Mouse (Mus musculus): ENCODE results near the gene Tesc. TPM values are rescaled to one million over a fixed set of nuclear protein-coding genes. Genes with fewer than 3 reads are reported as not detected.

Gene Tesc
- polyA plus RNA-seq, 1 experiment from 2014 or later = 16.0 TPM

GRCm38 (mm10) chr5:118081374-118081949 is 53.9 kb downstream of the Tesc start:
- Histone ChIP-seq H3K9ac (no peak overlapping the region), H3K4me3 (replicated peaks) (no peak overlapping the region), H3K27me3 (replicated peaks) (no peaks in the 10 kb centered on the region), H3K4me2 (no peak overlapping the region), H3K36me3 (peaks cover 11% of the 10 kb centered on the region; the same call in 1 of the 2 replicates), H3K27ac (no peak overlapping the region), H3K4me1 (peaks cover 11% of the 10 kb centered on the region; the same call in 1 of the 2 replicates), H3K9me3 (no peaks in the 10 kb centered on the region)
- ATAC-seq (ENCODE audit: insufficient read depth, low FRiP score, low read depth) = no peak
- 81% methylated on average over 9 of the region's 9 CpGs for WGBS

DNA sequence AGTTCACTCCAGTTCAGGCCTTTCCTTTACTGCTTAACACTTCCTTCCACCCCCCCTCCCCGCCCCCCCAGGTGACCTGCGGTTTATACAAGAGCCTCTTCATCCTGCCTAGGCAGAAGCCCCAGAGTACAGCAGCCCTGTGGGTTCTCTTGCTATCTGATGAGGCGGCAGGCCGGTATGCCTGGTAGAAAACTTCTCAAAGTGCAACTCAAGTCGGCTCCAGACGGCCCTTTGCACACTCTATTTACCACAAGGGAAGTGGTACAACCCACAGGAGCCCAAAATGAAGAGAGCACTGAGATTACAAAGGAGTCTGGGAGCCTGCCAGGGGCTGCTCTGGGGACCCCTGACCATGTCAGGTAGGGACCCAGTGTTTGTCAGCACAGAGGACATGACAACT is 54.5 kb downstream of the Tesc start:
- H3K27me3 ChIP-seq (replicated peaks) = no peaks in the 10 kb centered on the region
- H3K27ac ChIP-seq = no peak overlapping the region
- H3K4me3 ChIP-seq (replicated peaks) = no peak overlapping the region
- peaks cover 11% of the 10 kb centered on the region; the same call in 1 of the 2 replicates for H3K4me1 ChIP-seq
- peaks cover 7% of the 10 kb centered on the region; the same call in 1 of the 2 replicates for H3K36me3 ChIP-seq
- no peak overlapping the region for H3K4me2 ChIP-seq
- WGBS = 75% methylated on average over 6 of the region's 6 CpGs
- no peak for ATAC-seq (ENCODE audit: insufficient read depth, low FRiP score, low read depth)
- H3K9ac ChIP-seq = no peak overlapping the region
- H3K9me3 ChIP-seq = no peaks in the 10 kb centered on the region

DNA sequence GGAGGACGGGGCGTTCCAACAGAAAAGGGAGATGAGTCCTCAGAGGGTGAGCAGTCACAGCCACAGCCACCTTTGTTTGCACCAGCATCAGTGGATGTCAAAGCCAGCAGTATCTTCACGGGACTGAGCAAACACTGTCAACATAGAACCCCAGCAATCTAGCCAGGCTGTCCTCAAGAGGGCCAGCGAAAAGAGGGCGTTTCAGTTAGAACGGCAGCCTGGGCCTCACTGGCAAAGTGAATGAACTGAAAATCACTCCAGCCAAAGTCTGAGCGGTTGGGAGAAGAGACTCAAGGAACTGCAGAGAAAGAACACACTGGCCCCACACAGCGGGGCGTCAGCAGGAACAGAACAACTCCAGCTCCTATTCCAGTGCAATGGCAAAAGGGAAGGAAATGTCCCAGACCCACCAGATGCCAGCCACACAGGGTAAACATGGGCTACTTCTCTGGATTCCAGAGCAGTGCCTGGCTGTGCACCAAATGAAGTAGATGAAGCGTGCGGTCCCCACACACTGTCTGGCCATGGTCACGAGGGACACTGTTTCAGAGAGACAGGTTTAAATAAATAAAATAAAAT is 55.6 kb downstream of the Tesc start:
- no peak for ATAC-seq (ENCODE audit: insufficient read depth, low FRiP score, low read depth)
- WGBS = 54% methylated on average over 12 of the region's 12 CpGs

DNA sequence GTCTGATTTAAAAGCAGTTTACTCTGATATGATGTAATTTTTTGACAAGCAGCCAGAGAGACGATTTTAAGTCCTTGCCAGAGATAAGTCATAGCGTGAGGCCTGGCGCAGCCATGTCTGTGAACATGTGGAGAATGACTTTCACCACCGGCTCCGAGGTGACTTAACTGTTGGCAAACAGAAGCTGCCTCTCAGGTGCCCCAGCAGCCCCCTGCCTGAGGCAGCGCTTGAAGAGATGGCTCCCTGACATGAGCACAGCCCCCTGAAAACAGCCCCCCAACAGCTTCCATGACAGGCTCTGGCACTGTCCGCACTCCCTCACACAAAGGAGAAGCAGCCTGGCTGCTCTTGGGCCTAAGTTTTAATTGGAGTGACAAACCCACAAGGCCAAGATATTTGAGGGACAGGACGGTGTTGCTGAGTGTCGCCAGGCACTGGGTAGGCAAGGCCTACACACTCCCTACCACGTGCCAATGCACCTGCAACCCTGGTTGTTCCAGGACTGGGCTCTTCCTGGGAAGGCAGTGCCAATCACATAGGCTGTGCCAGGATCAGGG is 56.7 kb downstream of the Tesc start:
- Histone ChIP-seq H3K9me3 (no peaks in the 10 kb centered on the region), H3K4me3 (replicated peaks) (no peak overlapping the region), H3K4me2 (no peak overlapping the region), H3K27ac (no peak overlapping the region), H3K36me3 (no peaks in the 10 kb centered on the region), H3K9ac (no peak overlapping the region), H3K27me3 (replicated peaks) (no peaks in the 10 kb centered on the region), H3K4me1 (peaks cover 11% of the 10 kb centered on the region; the same call in 1 of the 2 replicates)
- no peak for ATAC-seq (ENCODE audit: insufficient read depth, low FRiP score, low read depth)
- WGBS = 62% methylated on average over 10 of the region's 10 CpGs

More for the DNA sequence above, 55.6 kb downstream of the Tesc start:
- Histone ChIP-seq H3K27me3 (replicated peaks) (no peaks in the 10 kb centered on the region), H3K4me3 (replicated peaks) (no peak overlapping the region), H3K4me1 (peaks cover 11% of the 10 kb centered on the region; the same call in 1 of the 2 replicates), H3K9ac (no peak overlapping the region), H3K36me3 (no peaks in the 10 kb centered on the region), H3K9me3 (no peaks in the 10 kb centered on the region), H3K4me2 (no peak overlapping the region), H3K27ac (peak overlapping the region; percentile 44; the same call in 1 of the 2 replicates)

DNA sequence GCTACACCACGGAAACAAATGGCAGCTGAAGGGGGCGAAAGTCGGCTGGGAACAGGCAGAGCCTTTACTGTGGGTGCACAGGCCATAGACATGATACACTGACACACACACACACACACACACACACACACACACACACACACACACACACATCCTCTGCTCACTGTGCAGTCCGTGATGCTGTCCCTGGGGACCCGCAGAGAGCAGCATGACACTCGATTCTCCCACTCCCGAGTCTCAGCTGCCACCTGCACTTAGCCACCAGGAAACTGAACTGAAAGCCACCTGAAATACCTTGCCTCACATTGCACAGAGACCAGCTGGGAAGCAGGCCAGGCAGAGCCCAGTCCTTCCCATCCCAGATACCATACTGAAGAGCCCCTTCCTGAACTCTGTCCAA is 57.8 kb downstream of the Tesc start:
- Histone ChIP-seq H3K9ac (no peak overlapping the region), H3K4me3 (replicated peaks) (no peak overlapping the region), H3K27ac (no peak overlapping the region), H3K36me3 (peaks cover 1% of the 10 kb centered on the region; the same call in 1 of the 2 replicates), H3K4me2 (no peak overlapping the region), H3K9me3 (no peaks in the 10 kb centered on the region), H3K27me3 (replicated peaks) (no peaks in the 10 kb centered on the region), H3K4me1 (peaks cover 11% of the 10 kb centered on the region; the same call in 1 of the 2 replicates)
- ATAC-seq (ENCODE audit: insufficient read depth, low FRiP score, low read depth) = no peak
- 83% methylated on average over 7 of the region's 7 CpGs for WGBS

- 27% methylated on average over 7 of the region's 7 CpGs for WGBS
- no peaks in the 10 kb centered on the region for H3K27me3 ChIP-seq (replicated peaks)
- no peak overlapping the region for H3K9ac ChIP-seq
- ATAC-seq (ENCODE audit: insufficient read depth, low FRiP score, low read depth) = no peak
- H3K4me1 ChIP-seq = peaks cover 11% of the 10 kb centered on the region; the same call in 1 of the 2 replicates
- H3K4me2 ChIP-seq = no peak overlapping the region
- H3K4me3 ChIP-seq (replicated peaks) = no peak overlapping the region
- H3K9me3 ChIP-seq = no peaks in the 10 kb centered on the region
- no peak overlapping the region for H3K27ac ChIP-seq
- H3K36me3 ChIP-seq = peaks cover 16% of the 10 kb centered on the region
Measured at GRCm38 (mm10) chr5:118086956-118087355, 59.4 kb downstream of the Tesc start.

GRCm38 (mm10) chr5:118089102-118089501 is 61.6 kb downstream of the Tesc start:
- H3K4me3 ChIP-seq (replicated peaks) = no peak overlapping the region
- no peaks in the 10 kb centered on the region for H3K9me3 ChIP-seq
- H3K4me1 ChIP-seq = peaks cover 6% of the 10 kb centered on the region; the same call in 1 of the 2 replicates
- 58% methylated on average over 7 of the region's 7 CpGs for WGBS
- ATAC-seq (ENCODE audit: insufficient read depth, low FRiP score, low read depth) = peak; percentile 41; the same call in 1 of the 2 replicates
- no peak overlapping the region for H3K27ac ChIP-seq
- no peak overlapping the region for H3K9ac ChIP-seq
- H3K4me2 ChIP-seq = no peak overlapping the region
- no peaks in the 10 kb centered on the region for H3K27me3 ChIP-seq (replicated peaks)
- H3K36me3 ChIP-seq = peaks cover 23% of the 10 kb centered on the region

DNA sequence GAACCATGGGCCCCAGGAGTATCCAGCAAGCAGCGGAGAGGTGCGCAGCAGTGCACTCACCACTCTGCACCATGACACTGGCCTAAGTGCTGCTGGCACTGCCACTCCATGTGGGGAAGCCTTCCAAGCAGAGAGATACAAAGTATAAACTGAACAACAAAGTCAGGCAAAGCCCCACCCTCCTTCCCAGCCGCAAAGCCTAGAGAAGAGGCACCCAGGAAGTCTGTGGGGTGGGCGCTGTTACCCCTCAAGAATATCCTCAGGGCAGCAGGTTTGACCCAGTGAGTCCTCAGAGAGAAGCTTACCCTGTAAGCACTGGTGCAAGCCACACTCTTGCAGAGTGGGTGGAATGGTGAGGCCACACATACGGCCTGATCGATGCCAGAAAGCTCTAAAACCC is 62.6 kb downstream of the Tesc start:
- Histone ChIP-seq H3K9me3 (no peaks in the 10 kb centered on the region), H3K4me3 (replicated peaks) (no peak overlapping the region), H3K27me3 (replicated peaks) (no peaks in the 10 kb centered on the region), H3K4me1 (no peaks in the 10 kb centered on the region), H3K27ac (no peak overlapping the region), H3K36me3 (peaks cover 30% of the 10 kb centered on the region), H3K4me2 (no peak overlapping the region), H3K9ac (no peak overlapping the region)
- no peak for ATAC-seq (ENCODE audit: insufficient read depth, low FRiP score, low read depth)
- WGBS = 96% methylated on average over 6 of the region's 6 CpGs

- H3K4me2 ChIP-seq = no peak overlapping the region
- H3K9ac ChIP-seq = no peak overlapping the region
Measured at GRCm38 (mm10) chr5:118090837-118091236, 63.3 kb downstream of the Tesc start.

DNA sequence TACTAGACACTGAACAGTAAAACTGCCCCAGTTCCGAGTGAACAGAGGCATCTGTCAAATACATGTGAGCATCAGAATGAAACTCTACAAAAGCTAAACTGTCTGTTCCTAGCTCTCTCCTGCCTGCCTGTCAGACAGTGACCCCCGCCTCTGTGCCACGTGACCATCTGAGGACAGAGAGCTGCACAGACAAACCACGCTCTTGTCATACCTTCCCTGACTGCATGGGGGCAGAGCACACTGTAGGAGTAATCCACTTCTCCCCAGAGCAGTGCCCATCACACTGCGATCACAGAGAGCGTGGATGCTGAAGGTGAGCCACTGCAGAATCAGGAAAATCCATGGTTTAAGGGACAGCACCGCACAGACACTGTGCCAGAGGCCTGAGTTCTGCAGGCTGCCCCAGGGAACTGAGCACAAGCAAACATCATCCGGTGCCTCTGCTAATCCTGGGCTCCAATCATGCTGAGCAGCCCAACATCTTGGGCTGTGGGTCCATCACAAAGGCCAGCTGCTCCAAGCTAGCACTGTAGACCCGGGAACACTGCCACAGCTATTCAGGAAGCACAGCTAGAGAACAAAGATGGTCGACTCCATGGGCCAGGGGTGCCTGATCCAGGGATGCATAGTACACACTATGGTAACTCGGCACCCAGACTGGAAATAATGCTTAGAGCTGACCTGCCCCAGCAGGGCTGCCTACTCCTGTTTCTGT is 65.9 kb downstream of the Tesc start:
- Histone ChIP-seq H3K9me3 (no peaks in the 10 kb centered on the region), H3K9ac (no peak overlapping the region), H3K4me3 (replicated peaks) (no peak overlapping the region), H3K36me3 (peaks cover 37% of the 10 kb centered on the region), H3K27ac (no peak overlapping the region), H3K4me2 (no peak overlapping the region), H3K27me3 (replicated peaks) (no peaks in the 10 kb centered on the region), H3K4me1 (no peaks in the 10 kb centered on the region)
- WGBS = 77% methylated on average over 11 of the region's 11 CpGs
- no peak for ATAC-seq (ENCODE audit: insufficient read depth, low FRiP score, low read depth)

More at GRCm38 (mm10) chr5:118090837-118091236, 63.3 kb downstream of the Tesc start:
- 88% methylated on average over 2 of the region's 2 CpGs for WGBS
- Histone ChIP-seq H3K4me1 (no peaks in the 10 kb centered on the region), H3K27me3 (replicated peaks) (no peaks in the 10 kb centered on the region), H3K27ac (no peak overlapping the region), H3K36me3 (peaks cover 34% of the 10 kb centered on the region), H3K9me3 (no peaks in the 10 kb centered on the region), H3K4me3 (replicated peaks) (no peak overlapping the region)
- ATAC-seq (ENCODE audit: insufficient read depth, low FRiP score, low read depth) = no peak

- H3K9me3 ChIP-seq = no peaks in the 10 kb centered on the region
- H3K27ac ChIP-seq = no peak overlapping the region
- H3K36me3 ChIP-seq = peaks cover 35% of the 10 kb centered on the region
- no peak overlapping the region for H3K9ac ChIP-seq
- WGBS = 89% methylated on average over 11 of the region's 11 CpGs
- no peak overlapping the region for H3K4me3 ChIP-seq (replicated peaks)
- no peaks in the 10 kb centered on the region for H3K27me3 ChIP-seq (replicated peaks)
- no peak overlapping the region for H3K4me2 ChIP-seq
- no peaks in the 10 kb centered on the region for H3K4me1 ChIP-seq
- ATAC-seq (ENCODE audit: insufficient read depth, low FRiP score, low read depth) = no peak
Measured at GRCm38 (mm10) chr5:118095433-118095832, 67.9 kb downstream of the Tesc start.

- H3K36me3 ChIP-seq = peaks cover 31% of the 10 kb centered on the region
- 87% methylated on average over 4 of the region's 4 CpGs for WGBS
- ATAC-seq (ENCODE audit: insufficient read depth, low FRiP score, low read depth) = no peak
Measured at GRCm38 (mm10) chr5:118095849-118096248, 68.3 kb downstream of the Tesc start.

More at GRCm38 (mm10) chr5:118095849-118096248, 68.3 kb downstream of the Tesc start:
- no peaks in the 10 kb centered on the region for H3K4me1 ChIP-seq
- no peak overlapping the region for H3K27ac ChIP-seq
- H3K9ac ChIP-seq = no peak overlapping the region
- H3K27me3 ChIP-seq (replicated peaks) = no peaks in the 10 kb centered on the region
- H3K4me3 ChIP-seq (replicated peaks) = no peak overlapping the region
- no peak overlapping the region for H3K4me2 ChIP-seq
- no peaks in the 10 kb centered on the region for H3K9me3 ChIP-seq
